Mouse (Mus musculus): ENCODE results near the gene Mindy4. TPM values are rescaled to one million over a fixed set of nuclear protein-coding genes. Genes with fewer than 3 reads are reported as not detected.

Gene Mindy4
- total and polyA plus RNA-seq, 3 experiments: 0.05 TPM; not detected in 2

DNA sequence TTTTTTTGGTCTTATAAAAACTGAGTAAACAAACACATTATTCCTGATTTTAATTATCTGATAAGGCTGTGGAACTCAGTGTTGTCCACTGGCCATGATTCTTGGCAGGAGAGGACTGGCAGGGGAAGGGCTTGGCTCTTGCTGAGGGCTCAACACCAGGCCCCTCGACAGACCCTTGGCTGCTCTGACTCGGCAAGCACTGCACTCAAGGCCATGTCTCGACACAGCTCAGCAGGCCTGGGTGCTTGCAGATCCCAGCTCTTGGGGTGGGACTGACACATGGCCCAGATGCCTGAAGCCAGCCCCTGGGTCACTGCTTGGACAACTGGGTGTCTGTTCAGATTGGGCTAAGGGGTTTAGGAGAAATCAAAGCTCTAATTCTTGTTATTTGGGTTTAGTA, 11.4 kb downstream of the Mindy4 start:
- ATAC-seq (ENCODE audit: extremely low read depth, insufficient number of reproducible peaks, low FRiP score, poor library complexity, severe bottlenecking): no peak
- H3K9me3 ChIP-seq (replicated peaks): no peaks in the 10 kb centered on the region

GRCm38 (mm10) chr6:55218232-55218631, 15.0 kb downstream of the Mindy4 start:
- H3K4me3 ChIP-seq (ENCODE audit: low read depth, low read length): no peak overlapping the region
- ATAC-seq (ENCODE audit: extremely low read depth, insufficient number of reproducible peaks, low FRiP score, poor library complexity, severe bottlenecking) (no peak), DNase-seq (ENCODE audit: low spot score) (no peak)
- no peaks in the 10 kb centered on the region for H3K36me3 ChIP-seq (replicated peaks)
- H3K4me1 ChIP-seq (ENCODE audit: insufficient read depth, low read depth, low read length): no peaks in the 10 kb centered on the region
- H3K27me3 ChIP-seq (ENCODE audit: insufficient read depth, low read length): peaks cover 3% of the 10 kb centered on the region; the same call in 1 of the 2 replicates
- no peaks in the 10 kb centered on the region for H3K9me3 ChIP-seq (replicated peaks)
- TF ChIP-seq GATA2 (IDR thresholded peaks at IDR 0.05; ENCODE audit: borderline replicate concordance, low read depth, low read length) (no peak), POLR2AphosphoS5 (IDR thresholded peaks at IDR 0.05; ENCODE audit: insufficient replicate concordance, low read depth, low read length) (no peak), CTCF (IDR thresholded peaks at IDR 0.05; ENCODE audit: low read depth, low read length) (no peak), GATA1 (IDR thresholded peaks at IDR 0.05; ENCODE audit: borderline replicate concordance, low read length) (no peak), TAL1 (conservative IDR thresholded peaks at IDR 0.05; ENCODE audit: low read depth, low read length) (no peak)

More for the DNA sequence above, 11.4 kb downstream of the Mindy4 start:
- no peak for TF ChIP-seq GATA2 (IDR thresholded peaks at IDR 0.05; ENCODE audit: borderline replicate concordance, low read depth, low read length)
- no peak for TF ChIP-seq GATA1 (IDR thresholded peaks at IDR 0.05; ENCODE audit: borderline replicate concordance, low read length)
- no peak for TF ChIP-seq TAL1 (conservative IDR thresholded peaks at IDR 0.05; ENCODE audit: low read depth, low read length)
- no peak for TF ChIP-seq POLR2AphosphoS5 (IDR thresholded peaks at IDR 0.05; ENCODE audit: insufficient replicate concordance, low read depth, low read length)
- no peak for TF ChIP-seq CTCF (IDR thresholded peaks at IDR 0.05; ENCODE audit: low read depth, low read length)
- no peak overlapping the region for H3K4me3 ChIP-seq (ENCODE audit: low read depth, low read length)
- no peak for DNase-seq (ENCODE audit: low spot score)
- no peaks in the 10 kb centered on the region for H3K36me3 ChIP-seq (replicated peaks)
- H3K4me1 ChIP-seq (ENCODE audit: insufficient read depth, low read depth, low read length): no peaks in the 10 kb centered on the region
- peaks cover 3% of the 10 kb centered on the region; the same call in 1 of the 2 replicates for H3K27me3 ChIP-seq (ENCODE audit: insufficient read depth, low read length)

DNA sequence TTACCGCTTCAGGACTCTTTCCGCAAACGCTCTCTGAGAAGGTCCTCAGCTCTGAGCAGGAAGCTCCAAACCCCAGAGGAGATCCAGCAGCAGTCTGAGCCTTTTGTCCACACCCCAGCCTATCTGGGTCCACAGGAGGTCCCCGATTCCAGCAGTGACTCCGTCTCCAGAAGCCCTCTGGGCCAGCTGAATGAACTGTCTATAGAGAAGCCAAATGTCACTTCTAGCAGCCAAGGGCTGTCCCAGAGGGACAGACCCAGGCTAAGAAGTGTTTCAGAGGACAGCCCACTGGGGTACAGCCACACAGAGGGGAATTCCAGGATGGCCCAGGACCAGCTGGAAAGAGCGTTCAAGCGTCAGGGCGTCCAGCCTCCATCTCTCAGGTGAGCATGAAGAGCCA, 20.8 kb downstream of the Mindy4 start:
- no peak for DNase-seq (ENCODE audit: low spot score)
- no peaks in the 10 kb centered on the region for H3K4me1 ChIP-seq (ENCODE audit: insufficient read depth, low read depth, low read length)
- TF ChIP-seq GATA1 (IDR thresholded peaks at IDR 0.05; ENCODE audit: borderline replicate concordance, low read length) (no peak), CTCF (IDR thresholded peaks at IDR 0.05; ENCODE audit: low read depth, low read length) (no peak), POLR2AphosphoS5 (IDR thresholded peaks at IDR 0.05; ENCODE audit: insufficient replicate concordance, low read depth, low read length) (no peak), GATA2 (IDR thresholded peaks at IDR 0.05; ENCODE audit: borderline replicate concordance, low read depth, low read length) (no peak)
- no peaks in the 10 kb centered on the region for H3K27me3 ChIP-seq (ENCODE audit: insufficient read depth, low read length)
- H3K9me3 ChIP-seq (replicated peaks): no peaks in the 10 kb centered on the region
- H3K4me3 ChIP-seq (ENCODE audit: low read depth, low read length): no peak overlapping the region
- no peaks in the 10 kb centered on the region for H3K36me3 ChIP-seq (replicated peaks)
- ATAC-seq (ENCODE audit: extremely low read depth, insufficient number of reproducible peaks, low FRiP score, poor library complexity, severe bottlenecking): no peak

- no peak for DNase-seq (ENCODE audit: low spot score)
- Histone ChIP-seq H3K36me3 (replicated peaks) (no peaks in the 10 kb centered on the region), H3K9me3 (replicated peaks) (no peaks in the 10 kb centered on the region), H3K4me3 (ENCODE audit: low read depth, low read length) (no peak overlapping the region), H3K4me1 (ENCODE audit: insufficient read depth, low read depth, low read length) (no peaks in the 10 kb centered on the region), H3K27me3 (ENCODE audit: insufficient read depth, low read length) (no peaks in the 10 kb centered on the region)
- no peak for ATAC-seq (ENCODE audit: extremely low read depth, insufficient number of reproducible peaks, low FRiP score, poor library complexity, severe bottlenecking)
- TF ChIP-seq TAL1 (conservative IDR thresholded peaks at IDR 0.05; ENCODE audit: low read depth, low read length) (no peak), GATA2 (IDR thresholded peaks at IDR 0.05; ENCODE audit: borderline replicate concordance, low read depth, low read length) (no peak), POLR2AphosphoS5 (IDR thresholded peaks at IDR 0.05; ENCODE audit: insufficient replicate concordance, low read depth, low read length) (no peak), CTCF (IDR thresholded peaks at IDR 0.05; ENCODE audit: low read depth, low read length) (no peak), GATA1 (IDR thresholded peaks at IDR 0.05; ENCODE audit: borderline replicate concordance, low read length) (no peak)
Observed at GRCm38 (mm10) chr6:55230048-55230447, 26.9 kb downstream of the Mindy4 start.

DNA sequence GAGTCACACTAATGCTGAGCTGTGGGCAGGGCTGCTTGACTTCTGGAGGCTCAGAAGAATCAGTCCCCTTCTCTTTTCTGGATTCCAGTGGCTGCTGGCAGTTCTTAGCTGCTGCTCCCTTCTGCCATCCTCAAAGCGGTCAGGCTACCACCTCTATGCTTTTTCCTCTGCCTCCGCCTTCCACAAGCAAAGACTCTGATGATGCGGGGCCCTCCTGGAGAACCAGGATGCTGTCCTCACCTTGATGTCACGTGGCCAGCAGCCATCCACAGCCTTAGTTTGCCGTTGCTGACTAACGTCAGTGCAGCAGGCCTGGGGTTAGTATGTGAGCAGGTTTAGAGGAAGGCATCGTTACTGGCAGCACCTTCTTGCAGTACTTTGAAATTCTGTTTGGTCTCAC, 28.9 kb downstream of the Mindy4 start:
- H3K4me3 ChIP-seq (ENCODE audit: low read depth, low read length): no peak overlapping the region
- H3K27me3 ChIP-seq (ENCODE audit: insufficient read depth, low read length): no peaks in the 10 kb centered on the region
- no peaks in the 10 kb centered on the region for H3K4me1 ChIP-seq (ENCODE audit: insufficient read depth, low read depth, low read length)
- H3K36me3 ChIP-seq (replicated peaks): no peaks in the 10 kb centered on the region
- no peak for TF ChIP-seq TAL1 (conservative IDR thresholded peaks at IDR 0.05; ENCODE audit: low read depth, low read length)
- TF ChIP-seq POLR2AphosphoS5 (IDR thresholded peaks at IDR 0.05; ENCODE audit: insufficient replicate concordance, low read depth, low read length): no peak
- DNase-seq (ENCODE audit: low spot score) (no peak), ATAC-seq (ENCODE audit: extremely low read depth, insufficient number of reproducible peaks, low FRiP score, poor library complexity, severe bottlenecking) (no peak)
- H3K9me3 ChIP-seq (replicated peaks): no peaks in the 10 kb centered on the region

DNA sequence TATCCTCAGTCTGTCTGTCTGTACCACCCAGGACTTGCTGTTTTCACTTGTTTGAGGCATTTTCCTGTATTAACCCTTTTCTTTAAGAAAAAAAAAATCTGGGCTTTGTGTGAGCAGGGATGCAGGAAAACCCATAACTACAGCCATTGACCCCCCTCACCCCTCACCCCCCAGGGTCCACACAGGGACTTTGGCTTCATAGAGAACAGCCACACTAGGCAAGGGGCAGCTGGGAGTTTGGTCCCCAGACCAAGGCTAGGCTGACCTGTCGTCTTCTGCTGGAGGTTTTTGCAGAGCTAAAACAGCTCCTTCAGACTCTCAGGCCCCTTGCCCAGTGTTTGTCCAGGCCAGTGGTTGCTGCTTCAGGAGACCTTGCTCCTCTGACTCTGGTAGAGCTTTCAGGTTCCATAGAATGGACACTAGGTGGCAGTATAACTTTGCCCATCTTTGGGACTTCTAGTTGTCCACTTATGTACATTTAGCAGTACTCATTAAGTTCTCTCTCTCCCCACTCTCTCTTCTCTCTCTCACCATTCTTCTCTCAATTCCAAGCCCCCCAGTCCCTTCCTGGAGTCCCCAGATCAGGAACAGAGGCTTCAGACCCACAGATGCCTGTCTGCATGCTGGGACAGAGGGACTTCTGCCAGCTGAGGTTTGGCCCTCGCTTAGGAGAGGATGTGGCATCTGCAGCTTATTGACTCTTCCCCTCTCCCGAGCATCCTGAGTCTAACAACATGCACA, 29.5 kb downstream of the Mindy4 start:
- Histone ChIP-seq H3K36me3 (replicated peaks) (no peaks in the 10 kb centered on the region), H3K4me1 (ENCODE audit: insufficient read depth, low read depth, low read length) (no peaks in the 10 kb centered on the region), H3K27me3 (ENCODE audit: insufficient read depth, low read length) (peaks cover 4% of the 10 kb centered on the region; the same call in 1 of the 2 replicates), H3K9me3 (replicated peaks) (no peaks in the 10 kb centered on the region), H3K4me3 (ENCODE audit: low read depth, low read length) (no peak overlapping the region)
- no peak for ATAC-seq (ENCODE audit: extremely low read depth, insufficient number of reproducible peaks, low FRiP score, poor library complexity, severe bottlenecking)
- TF ChIP-seq CTCF (IDR thresholded peaks at IDR 0.05; ENCODE audit: low read depth, low read length) (peak; percentile 35), GATA2 (IDR thresholded peaks at IDR 0.05; ENCODE audit: borderline replicate concordance, low read depth, low read length) (no peak), POLR2AphosphoS5 (IDR thresholded peaks at IDR 0.05; ENCODE audit: insufficient replicate concordance, low read depth, low read length) (no peak), GATA1 (IDR thresholded peaks at IDR 0.05; ENCODE audit: borderline replicate concordance, low read length) (no peak)
- DNase-seq (ENCODE audit: low spot score): peak; percentile 5

All from G1E (cell line).